Mouse (Mus musculus): Measurements from ENCODE around the gene Lypd6b.

The Lypd6b gene

DNA sequence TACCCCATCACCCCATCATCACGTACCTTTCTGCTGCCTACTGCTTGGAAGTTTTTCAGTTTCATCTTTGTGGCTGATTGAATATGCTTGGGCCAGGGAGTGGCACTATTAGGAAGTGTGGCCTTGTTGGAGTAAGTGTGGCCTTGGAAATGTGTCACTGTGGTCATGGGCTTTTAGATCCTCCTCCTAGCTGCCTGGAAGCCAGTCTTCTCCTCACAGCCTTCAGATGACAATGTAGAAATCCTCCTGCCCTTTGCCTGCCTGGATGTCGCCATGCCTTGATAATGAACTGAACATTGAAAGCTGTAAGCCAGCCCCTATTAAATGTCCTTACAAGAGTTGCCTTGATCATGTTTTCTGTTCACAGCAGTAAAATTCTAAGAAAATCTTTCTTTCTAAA, 174.5 kb downstream of the Lypd6b start:
- no peak for DNase-seq

GRCm38 (mm10) chr2:49964899-49965298, 177.4 kb downstream of the Lypd6b start:
- no peak for DNase-seq

DNA sequence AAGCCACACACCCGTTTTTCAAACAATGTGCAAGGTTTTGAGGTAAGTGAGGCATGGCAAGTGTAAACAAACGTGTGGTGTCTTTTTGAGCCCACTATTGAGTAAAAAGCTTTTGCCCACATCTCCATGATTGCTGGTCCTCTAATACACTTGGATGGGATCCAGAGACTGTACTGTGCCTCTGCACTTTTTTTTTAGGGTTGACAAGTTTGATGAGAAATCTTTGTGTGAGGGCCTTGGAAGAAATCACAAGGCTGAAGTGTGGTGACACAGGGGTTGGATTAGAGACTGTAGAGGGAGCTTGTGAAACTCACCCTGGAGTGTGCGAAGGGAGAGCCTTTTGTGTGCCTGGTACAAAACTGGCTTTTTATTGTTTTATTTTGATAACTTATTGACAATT, 180.3 kb downstream of the Lypd6b start:
- no peak for DNase-seq

DNA sequence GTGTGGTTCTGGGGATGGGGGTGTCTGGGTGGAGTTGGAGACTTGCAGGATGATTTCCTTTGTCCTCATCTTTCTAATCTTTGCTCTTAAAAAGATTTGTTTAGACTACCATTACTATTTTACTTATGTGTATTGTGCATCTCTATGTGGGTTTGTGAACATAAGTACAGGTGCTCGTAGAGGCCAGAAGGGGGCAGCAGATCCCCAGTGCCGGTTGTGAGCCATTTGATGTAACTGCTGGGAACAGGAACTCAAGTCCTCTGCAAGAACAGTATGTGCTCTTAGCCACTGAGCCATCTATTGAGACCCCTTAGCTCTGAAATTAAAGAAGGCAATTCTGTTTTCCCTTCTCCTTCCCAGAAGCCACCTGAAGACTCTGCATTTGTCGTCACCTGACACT, 183.5 kb downstream of the Lypd6b start:
- DNase-seq: no peak

DNA sequence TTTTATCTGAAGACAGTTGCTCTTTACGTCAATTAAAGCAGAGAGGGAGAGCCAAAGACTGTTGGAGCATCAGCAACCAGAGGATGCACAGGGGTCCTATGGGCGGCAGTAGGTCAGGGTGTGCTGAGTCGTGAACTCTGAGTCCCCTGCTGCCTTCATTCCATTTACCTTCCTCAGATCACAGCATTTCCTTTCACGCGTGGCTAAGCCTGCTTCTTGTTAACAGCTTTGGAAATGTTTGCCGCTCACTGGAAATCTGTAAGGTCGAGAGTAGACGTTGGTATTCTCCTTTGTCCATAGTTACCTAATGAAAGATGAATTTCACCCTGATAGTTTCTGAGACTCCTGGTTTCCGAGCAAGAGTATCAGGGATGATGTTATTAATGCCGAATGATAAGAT, 191.1 kb downstream of the Lypd6b start:
- DNase-seq: no peak

- DNase-seq: no peak
Measured at GRCm38 (mm10) chr2:49979991-49980390, 192.5 kb downstream of the Lypd6b start.

DNA sequence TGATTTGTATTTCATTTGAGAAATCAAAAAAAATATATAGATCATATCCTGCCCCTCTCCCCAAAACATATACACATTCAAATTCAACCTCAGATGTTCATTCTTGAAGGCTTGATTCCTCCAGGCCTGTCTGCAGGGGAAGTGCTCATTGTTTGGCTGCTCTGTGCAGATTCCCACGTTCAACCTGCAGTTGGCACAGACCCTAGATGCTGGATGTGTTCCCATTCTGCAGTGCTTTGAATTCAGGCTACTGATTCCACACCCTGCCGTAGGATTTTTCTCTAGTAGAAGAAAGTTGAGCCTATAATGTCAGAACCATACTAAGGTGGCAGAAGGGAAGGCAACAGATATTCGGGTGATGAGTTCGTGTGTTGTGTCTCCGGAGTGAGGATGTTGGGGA, 195.5 kb downstream of the Lypd6b start:
- DNase-seq: no peak

GRCm38 (mm10) chr2:49984780-49985179, 197.3 kb downstream of the Lypd6b start:
- no peak for DNase-seq

- DNase-seq: no peak
Measured at GRCm38 (mm10) chr2:49995841-49996240, 208.4 kb downstream of the Lypd6b start.

DNA sequence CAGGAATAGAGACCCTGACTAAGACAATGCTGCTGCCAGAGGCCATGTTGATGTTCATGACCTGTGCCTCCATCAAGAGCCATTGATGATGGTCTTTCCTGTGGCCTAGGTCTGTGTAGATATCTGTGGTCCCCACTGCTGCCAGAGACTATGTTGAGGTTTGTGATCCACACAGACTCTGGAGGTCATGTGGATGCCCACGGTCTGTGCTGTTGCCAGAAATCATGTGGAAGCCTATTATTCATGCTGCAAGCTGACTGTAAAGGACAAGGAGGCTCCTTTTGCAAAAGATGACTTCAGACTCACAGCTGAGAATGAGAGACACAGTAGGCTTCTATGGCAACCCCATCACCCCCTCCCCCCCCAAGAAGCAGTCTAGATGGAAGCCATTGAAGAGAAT, 209.7 kb downstream of the Lypd6b start:
- DNase-seq: no peak

Data from kidney, adult 18-20 months (tissue).